Mouse (Mus musculus): ENCODE measurements at regions not wholly inside any gene's neighbourhood (a gene's known extent, or its start where the extent isn't known, plus 50 kb on each side); places are given as distances from the start of the nearest gene placed in this dataset.
A peak's percentile ranks its signal among the peaks of the same experiment; 100 is the strongest.
"Not testable (repeated sequence)": the region's sequence is repeated elsewhere in the genome, so short reads cannot be mapped to it uniquely, and the experiment has no call there.

- no peak for DNase-seq (ENCODE audit: low spot score)
Observed at GRCm38 (mm10) chr17:63704991-63705390, 157.9 kb upstream of the Fer start.

GRCm38 (mm10) chr17:63712937-63713336, 149.9 kb upstream of the Fer start:
- DNase-seq (ENCODE audit: low spot score): no peak

- no peak for DNase-seq (ENCODE audit: low spot score)
Observed at GRCm38 (mm10) chr17:63715687-63716086, 147.2 kb upstream of the Fer start.

- DNase-seq (ENCODE audit: low spot score): no peak
Observed at GRCm38 (mm10) chr17:63716161-63716560, 146.7 kb upstream of the Fer start.

- no peak for DNase-seq (ENCODE audit: low spot score)
Observed at GRCm38 (mm10) chr17:63717051-63717578, 145.7 kb upstream of the Fer start.

GRCm38 (mm10) chr17:63718972-63719715, 143.7 kb upstream of the Fer start:
- DNase-seq (ENCODE audit: low spot score): no peak

GRCm38 (mm10) chr17:63719771-63720170, 143.1 kb upstream of the Fer start:
- DNase-seq (ENCODE audit: low spot score): no peak

- DNase-seq (ENCODE audit: low spot score): no peak
Observed at GRCm38 (mm10) chr17:63720883-63721282, 142.0 kb upstream of the Fer start.

GRCm38 (mm10) chr17:63722434-63723004, 140.3 kb upstream of the Fer start:
- DNase-seq (ENCODE audit: low spot score): peak; percentile 1

DNA sequence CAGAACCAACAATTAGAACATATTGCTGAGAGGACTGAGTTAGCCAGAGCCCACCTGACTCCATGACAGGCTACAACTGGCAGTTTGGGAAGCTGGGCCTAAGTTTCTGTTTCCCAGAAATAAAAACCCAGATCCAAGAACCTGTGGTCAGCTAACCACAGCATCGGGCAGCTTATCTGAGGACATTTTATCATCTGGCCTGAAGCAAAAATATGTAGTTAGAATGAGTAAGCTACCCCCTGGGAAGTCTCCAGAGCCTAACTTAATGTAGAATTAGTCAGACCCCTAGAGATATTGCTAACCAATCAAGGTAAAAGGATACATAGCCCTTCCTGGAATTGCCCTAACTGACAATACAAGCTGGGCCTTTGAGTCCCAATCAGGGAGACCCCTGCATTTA, 124.7 kb upstream of the Fer start:
- DNase-seq (ENCODE audit: low spot score): no peak

- no peak for DNase-seq (ENCODE audit: low spot score)
Observed at GRCm38 (mm10) chr17:63739710-63740109, 123.2 kb upstream of the Fer start.

- not testable (repeated sequence) for DNase-seq (ENCODE audit: low spot score)
Observed at GRCm38 (mm10) chr17:63749257-63749656, 113.6 kb upstream of the Fer start.

GRCm38 (mm10) chr17:63754399-63754798, 108.5 kb upstream of the Fer start:
- no peak for DNase-seq (ENCODE audit: low spot score)

DNA sequence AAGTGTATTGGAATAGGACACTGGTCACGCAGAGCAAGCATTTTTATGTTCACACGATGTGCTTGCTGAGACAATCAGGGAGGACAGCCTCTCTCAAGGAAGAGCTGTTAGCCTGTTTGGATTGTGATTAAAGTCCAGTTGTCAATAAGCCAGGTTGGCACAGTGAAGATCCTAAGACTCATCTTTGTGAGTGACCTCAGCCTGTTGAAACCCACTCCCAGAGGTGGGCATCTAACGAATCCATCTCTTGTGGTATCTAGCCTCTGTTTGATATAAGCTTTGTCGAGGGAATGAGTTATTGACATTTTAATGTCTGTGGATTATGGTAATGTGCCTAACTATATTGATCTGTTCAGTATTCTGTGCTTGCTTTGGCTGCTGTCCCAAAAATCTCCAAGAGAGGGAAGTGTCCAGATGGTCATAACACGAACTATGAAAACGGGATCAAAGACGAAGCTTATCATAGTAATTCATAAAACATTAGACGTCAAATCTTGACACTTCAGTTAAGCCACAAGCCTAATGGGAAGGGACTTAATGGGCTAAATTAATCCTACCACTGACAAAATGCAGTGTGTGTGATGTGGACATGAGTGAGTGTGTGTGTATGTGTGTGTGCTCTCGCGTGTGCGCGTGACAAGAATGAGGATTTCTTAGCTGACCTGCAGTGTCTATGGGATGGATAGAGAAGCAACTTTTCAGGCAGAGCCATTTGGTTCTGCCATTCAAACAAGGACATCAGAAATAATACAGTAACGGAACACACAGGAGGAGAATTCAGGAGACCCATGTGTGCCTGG, 104.8 kb upstream of the Fer start:
- no peak for DNase-seq (ENCODE audit: low spot score)

DNA sequence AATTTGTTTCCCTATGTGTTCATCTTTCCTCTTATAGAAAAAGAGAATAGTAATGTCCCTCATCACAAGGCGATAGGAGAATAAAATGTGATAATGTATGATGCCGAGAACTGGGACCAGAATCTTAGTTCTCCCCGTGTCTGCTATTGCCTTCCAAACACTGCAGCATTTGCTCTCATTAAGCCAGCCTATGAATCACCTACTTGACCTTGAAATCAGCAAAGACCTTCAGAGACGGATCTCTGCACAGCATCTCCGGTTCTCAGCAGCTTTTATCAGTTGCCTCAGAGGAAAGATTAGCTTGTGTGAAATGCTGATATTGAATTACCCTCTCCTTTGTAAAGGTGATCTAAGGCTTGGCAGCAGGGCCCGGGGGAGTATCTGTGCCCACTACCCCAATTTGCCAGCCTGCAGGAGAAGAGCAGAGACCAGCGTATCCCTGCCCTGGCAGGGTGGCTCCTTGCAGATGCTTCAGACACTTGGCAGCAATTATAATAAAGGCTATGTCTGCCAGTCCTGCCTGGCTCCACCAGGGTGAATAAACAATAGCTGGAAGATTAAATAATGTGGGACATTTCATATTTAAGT, 104.0 kb upstream of the Fer start:
- DNase-seq (ENCODE audit: low spot score): no peak

GRCm38 (mm10) chr17:63761058-63761457, 101.8 kb upstream of the Fer start:
- no peak for DNase-seq (ENCODE audit: low spot score)

DNA sequence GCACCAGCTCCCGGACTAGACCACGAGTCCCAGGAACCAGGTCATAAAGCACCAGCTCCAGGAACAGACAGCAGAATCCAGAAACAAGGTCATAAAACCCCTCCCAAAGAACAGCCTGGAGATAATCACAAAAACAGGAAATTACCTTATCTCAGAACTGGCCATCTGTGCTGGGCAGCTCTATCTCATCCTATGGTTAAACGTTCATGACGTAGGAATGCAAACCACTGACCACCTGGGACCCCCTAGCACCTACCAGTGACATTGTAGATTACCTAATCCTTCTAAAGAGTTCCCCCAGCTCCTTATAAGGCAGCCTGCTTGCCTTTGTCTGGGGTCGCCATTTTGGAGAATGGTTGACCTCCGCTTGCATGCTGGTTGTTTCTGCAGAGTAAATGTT, 91.8 kb upstream of the Fer start:
- DNase-seq (ENCODE audit: low spot score): no peak

DNA sequence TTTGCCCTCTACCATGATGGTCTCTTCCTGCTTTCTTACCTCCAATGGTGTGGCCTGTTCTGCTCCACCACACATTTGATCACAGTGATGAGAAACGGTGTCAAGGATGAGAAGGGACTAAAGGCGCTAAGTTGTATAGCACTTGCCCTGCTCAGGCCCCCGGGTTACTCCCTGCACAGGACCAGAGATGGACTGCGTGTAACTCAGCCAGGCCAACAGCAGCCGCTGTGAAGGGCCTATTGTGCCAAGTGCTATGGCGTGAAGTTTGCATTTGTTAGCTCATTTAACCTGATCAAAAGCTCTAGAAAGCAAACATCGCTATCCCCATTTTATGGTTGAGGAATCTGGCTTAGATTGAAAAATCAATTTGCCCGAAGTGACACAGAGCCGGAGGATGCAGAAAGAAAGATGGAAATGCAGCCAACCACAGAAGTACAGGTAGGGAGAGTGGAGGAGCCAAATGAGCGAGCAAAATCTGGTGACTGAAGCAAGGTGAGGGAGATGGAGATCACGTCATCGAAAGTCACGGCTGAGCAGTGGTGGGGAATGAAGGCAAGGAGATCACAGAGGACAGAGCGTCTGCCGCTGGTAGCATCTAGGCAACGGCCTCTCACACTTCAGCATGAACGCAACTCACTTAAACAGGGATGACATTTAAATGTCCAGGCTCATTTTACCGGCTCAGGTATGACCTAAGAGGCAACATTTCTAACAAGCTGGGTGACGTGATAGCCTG, 78.3 kb upstream of the Fer start:
- no peak for DNase-seq (ENCODE audit: low spot score)

DNA sequence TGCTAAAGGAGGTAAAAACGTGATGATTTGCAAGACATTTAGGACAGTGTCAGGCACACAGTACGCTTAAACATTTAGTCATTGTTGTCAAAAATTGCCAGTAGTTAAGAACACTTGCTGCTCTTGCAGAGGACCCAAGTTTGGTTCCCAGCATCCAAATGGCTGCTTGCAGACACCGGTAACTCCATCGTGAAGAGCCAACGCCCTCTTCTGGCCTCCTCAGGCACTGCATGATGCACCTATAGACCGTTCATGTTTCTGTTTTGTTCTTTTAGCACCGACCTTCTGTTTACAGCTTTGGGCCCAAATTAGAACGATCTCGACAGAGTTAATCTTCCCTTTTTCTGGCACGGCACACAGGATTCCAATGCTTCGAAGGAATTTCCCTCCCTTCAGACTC, 76.4 kb upstream of the Fer start:
- DNase-seq (ENCODE audit: low spot score): no peak

- no peak for DNase-seq (ENCODE audit: low spot score)
Observed at GRCm38 (mm10) chr17:63794352-63794751, 68.5 kb upstream of the Fer start.

DNA sequence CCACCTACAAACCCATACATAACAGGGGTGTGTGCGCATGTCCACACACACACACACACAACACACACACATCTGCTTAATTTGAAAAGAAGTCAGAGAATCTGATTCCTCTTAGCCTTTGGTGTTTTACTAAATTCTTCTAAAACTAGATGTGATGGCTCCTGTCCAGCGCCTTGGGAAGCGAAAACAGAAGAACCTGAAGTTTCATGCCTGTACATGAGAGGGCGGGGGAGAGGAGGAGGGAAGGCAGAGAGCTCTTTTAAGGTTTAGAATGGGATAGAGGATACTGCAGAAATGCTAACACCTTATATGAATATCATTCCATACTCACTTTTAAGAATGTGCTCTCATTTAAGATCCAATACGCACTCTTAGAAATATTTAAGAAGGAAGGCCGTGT, 64.5 kb upstream of the Fer start:
- no peak for DNase-seq (ENCODE audit: low spot score)

All from gastrocnemius, adult 18-20 months (tissue).